Mouse (Mus musculus): ENCODE measurements around the gene Commd7. TPM values are rescaled to one million over a fixed set of nuclear protein-coding genes. Genes with fewer than 3 reads are reported as not detected.

The Commd7 gene
- total RNA-seq, 2 experiments from 2014 or later = 13.9 to 14.6 TPM

Other genes with a start within 250 kb of the Commd7 start
- not detected for gene 4930404H24Rik, start 140.0 kb downstream of the Commd7 start, total RNA-seq (2021)
- 1 to 10 TPM; 4.4 TPM for gene Nol4l, start 102.8 kb downstream of the Commd7 start, total RNA-seq (2021)
- 1 to 10 TPM; 1.3 to 1.4 TPM for gene Dnmt3b, start 16.7 kb upstream of the Commd7 start, total RNA-seq (2021)
- gene Dnmt3c, start 63.9 kb upstream of the Commd7 start, total RNA-seq (2021) = not detected
- gene Mapre1, start 108.5 kb upstream of the Commd7 start, total RNA-seq (2021) = 10 to 100 TPM; 57.8 to 60.0 TPM
- not detected for gene Efcab8, start 147.2 kb upstream of the Commd7 start, total RNA-seq (2021)
- not detected for gene Sun5, start 238.3 kb upstream of the Commd7 start, total RNA-seq (2021)
- gene Bpifb2, start 242.3 kb upstream of the Commd7 start, total RNA-seq (2021) = not detected